Mouse (Mus musculus) right cerebral cortex, postnatal 36 days (tissue): ENCODE results near the gene Snx30.
A peak's percentile ranks its signal among the peaks of the same experiment; 100 is the strongest.

ENCODE experiments used
- DNase-seq, 2 experiments: peaks; one replicate each; pipeline ENCODE4 v3.0.0; 2022; ENCODE audit warnings: low spot score in 2 of 2, mixed read lengths in 1 of 2

Snx30 gene

DNA sequence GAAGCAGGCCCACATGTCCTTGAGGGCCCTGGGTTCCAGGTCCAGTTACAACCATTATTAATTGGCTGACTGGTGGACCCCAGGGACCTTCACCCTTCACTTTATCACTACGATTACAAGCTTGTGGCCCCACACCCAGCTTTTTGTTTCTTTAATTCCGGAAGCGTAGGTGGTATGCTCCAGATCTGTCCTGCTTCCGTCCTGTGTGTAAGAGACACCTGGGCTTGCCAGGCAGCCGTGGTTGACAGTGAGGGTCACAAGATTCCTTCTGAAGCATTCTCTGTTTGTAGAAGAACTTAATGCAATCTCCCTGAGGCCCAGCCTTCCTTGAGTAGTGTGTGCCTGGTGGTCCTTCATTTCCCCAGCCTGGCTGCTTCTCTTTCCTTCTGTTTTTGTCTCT is 19.2 kb downstream of the Snx30 start:
- DNase-seq, result no peak

DNA sequence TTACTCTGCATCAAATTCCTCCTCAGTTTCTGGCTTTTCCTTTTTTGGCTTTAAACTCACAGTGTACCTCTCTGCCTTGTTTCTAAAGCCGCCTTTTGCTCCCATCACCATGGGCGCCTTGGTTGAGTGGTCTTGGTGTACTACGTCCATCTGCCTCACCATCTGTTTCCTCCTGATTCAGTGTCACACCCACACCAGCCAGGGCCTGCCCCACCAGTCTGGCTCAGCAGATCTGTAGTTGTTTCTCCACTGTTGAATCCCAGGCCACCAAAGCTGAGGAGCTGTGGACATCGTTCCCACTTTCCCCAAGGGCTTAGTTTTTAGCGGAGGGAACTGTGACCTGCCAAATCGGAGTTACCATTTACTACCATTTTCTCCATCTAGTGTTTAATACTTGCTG is 20.0 kb downstream of the Snx30 start:
- DNase-seq, result peak in 1 of 2 experiments; percentile 39

DNA sequence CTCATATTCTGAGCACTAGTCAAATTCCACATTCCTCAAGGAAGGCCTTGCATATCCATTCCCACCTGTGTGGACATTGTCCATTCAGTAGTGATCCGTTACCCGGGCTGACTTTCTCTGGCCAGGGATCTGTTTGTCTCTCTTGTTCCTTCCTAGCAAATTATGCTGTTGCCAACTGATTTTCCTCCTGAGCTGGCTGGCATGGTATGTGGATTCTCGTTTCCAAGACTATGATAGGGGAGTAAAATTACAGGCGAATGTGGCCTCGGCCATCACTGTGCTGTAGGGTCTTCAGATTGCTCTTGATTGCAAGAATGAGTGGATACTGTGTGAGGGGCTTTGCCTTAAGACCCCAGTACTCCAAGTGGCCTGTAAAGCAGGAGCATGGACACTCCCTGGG is 20.7 kb downstream of the Snx30 start:
- no peak for DNase-seq

DNA sequence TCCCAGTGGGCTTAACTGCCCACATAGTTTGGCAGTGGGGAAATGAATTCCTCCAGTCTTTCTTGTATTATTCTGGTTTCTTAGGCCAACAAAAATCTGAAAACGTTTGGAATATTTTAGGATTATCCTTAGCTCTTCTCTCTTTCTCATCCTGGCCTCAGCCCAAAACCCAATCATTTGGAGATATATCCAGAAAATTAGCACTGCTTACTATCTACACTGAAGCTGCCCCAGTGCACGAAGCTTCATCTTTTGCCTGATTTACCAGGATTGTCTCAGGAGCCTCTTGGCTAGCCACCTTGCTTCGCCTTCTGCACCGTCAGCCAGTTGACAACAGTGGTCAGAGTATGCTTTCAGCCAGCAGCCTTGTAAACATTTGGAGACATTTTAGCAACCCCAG is 23.4 kb downstream of the Snx30 start:
- DNase-seq, result no peak

DNA sequence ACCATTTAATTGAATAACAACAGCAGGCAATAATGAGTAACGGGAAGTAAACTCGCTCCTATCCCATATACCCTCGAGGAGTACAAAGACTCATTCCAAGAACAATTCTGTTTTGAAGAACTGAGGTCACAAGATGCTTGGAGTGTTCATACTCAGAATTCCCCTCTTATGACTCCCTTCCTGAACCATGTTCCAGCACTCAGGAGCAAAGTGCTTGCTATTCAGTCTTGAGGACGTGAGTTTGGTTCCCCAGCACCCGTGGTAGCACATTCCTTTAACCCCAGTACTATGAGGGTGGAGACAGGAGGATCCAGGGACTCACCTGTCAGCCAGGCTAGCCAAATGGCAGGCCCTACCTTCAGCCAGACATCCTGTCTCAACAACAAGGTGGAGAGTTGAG is 25.4 kb downstream of the Snx30 start:
- DNase-seq, result no peak

DNA sequence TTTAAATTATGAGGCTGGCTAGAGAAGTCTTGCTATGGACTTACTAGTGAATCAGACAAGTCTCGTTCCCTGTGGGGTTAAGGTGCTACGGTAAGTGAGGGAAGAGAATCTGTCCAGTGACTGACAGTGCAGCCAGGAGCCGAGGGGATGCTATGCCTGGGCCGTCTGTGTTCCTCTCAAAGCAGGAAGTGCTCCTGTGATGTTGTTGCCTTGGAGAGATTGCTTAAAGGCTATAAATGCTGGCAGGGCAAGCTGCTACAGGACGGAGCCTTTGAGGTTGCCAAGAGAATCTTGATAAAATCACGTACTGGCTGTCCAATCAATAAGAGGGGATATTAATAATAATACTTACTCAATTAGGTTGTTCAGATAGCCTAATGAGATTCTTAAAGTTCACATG is 27.2 kb downstream of the Snx30 start:
- DNase-seq, result no peak

DNA sequence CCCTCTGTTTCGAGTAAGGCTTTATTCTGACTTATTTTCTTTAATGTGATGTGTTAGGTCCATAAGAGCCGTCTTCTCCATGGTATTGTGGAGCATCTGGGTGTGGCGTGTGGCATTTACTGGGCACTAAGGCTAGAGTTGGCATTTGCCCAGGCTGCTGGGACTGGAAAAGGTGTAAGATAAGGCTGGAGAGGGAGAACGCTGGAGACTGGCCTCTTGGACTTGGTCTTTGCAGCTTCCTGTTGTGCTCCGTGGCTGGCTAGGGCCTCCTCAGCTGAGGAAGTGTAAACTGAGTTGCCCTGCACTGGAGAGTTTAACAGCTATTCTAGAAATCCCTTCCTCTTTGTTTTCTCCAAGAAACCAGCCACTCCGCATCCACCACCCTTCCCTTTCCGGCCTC is 32.0 kb downstream of the Snx30 start:
- DNase-seq, result no peak

DNA sequence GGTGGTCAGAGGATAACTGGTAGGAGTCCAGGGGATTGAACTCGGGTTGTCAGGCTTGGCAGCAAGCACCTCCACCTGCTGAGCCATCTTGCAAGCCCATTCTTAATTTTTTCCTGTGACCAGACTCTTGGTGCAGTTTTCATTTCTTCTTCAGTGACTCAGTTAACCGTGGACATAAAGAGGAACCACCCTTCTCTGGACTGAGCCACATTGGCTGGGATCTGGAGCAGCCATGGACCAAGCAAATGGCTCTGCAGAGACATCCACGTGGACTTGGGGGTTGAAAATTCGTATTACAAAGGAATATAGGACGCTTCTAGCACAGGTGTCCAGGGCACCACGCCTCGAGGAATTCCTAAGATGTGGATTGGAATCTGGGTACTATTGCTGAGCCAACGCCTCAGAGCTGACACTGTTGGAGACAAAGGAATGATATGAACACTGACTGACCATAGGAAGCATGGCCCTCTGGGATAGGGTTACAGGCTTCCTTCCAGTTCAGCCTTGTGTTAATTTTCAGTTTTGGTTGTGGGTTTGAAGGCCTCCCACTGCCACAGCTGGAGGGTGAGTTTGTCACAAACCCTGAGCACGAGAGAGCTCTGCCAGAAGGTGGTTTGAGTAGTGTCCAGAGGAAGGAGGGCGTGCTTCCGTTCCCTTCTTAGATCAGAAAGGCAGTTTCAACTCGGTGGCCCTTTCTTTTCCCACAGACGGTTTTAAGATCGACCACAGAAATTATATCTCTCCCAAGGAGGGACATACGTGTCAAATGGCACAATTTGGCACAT is 39.0 kb downstream of the Snx30 start:
- no peak for DNase-seq

DNA sequence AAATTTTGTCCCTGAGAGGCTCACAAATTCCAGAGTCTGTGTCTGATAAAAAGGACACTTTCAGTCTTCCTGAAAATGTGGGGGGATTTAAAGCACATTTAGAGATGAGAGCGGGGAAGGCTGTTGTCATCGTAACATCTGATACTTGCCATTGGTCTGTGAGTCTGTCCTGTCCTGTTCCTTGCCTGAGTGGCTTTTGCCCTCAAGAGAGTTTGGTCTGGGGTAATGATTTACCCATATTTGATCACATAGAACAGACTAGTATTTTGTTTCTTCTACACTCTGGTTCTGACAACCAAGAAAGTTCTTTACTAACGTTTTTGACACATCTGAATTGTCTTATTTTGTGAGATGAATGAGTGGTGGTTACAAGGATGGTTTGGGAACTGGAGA is 39.6 kb downstream of the Snx30 start:
- no peak for DNase-seq

DNA sequence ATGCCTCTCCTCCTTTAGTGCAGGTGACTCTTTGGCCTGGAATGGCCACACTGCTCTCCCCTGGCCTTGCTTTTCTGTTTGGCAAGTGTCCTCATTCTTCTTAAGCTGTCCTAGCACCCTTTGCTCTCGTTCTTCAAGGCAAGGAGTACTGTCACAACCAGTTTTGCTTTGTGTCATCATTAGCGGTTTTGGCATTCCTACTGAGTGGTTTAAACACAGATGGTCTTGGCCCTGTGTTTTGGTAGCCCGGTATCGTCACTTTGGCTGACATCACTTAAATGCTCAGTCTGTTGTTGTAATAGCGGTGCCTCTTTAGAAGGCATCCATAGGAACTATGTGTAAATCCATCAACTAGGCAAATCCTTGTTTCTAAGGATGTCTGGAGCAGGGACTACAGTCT is 41.8 kb downstream of the Snx30 start:
- no peak for DNase-seq

DNA sequence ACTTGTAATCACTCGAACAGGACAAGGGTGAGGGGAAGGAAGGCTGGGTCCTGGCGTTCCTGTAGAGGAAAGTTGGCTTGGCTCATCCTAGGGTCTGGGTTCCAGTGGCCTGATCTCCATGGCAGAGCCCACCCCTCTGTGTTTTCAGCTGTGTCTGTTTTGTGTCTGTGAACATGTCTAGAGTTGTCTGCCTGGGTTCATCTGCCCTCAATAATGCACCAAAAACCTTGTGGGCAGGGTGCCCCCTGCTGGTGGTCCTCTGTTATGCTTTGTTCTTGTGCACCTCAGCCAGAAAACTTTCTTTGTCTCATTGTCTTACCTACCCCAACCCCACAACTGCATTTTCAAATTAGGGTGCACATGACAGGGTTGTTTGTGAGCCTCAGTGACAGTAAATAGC is 44.5 kb downstream of the Snx30 start:
- peak in 1 of 2 experiments; percentile 40 for DNase-seq

DNA sequence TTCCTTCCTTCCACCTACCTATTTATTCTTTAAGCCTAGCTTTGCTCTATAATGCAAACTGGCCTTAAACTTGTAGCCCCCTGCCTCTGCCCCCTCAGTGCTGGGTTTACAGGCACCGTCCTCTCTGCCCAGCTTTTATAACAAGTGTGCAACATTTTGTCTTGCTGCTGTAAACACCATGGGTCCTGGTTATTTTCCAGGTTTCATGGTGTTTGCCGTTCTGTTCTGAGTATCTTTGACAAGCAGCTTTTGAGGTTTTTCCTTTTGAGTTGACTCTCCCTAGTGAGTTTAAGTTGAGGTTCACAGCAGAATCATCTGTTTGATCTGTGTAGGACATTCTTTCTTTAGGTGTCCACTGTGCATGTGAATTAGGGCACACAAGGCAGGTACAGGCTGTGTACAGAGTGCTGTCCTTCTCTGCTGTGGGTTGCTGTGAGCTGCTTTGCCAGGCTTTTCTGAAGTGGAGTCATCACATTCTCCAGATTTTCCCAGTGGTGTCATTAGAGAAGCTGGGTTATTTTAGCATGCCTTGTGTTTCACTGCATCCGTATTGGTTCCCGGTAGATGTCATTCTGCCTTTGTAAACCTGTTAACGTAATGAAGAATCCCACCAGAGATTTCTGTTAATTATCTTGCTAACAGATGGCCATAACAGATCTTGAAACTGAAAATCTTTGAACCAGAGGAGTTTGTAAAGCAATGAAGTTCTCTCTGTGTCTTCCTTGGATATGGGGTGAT is 45.4 kb downstream of the Snx30 start:
- no peak for DNase-seq

DNA sequence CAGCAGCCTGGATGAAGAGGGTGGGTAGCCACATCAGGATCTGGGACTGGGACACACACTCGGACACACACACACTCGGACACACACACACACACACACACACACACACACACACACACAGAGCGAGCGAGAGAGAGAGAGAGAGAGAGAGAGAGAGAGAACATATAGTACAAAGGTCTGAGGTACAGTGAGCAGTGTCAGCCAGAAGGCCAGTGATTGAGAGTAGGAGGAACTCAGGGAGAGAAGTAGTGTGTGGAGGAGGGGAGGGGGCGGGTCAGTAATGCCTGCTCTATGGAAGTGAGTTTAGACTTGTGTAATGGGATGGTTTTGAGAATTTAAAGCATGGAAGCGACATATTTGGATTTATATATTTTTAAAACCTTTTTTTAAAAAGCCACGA is 47.5 kb downstream of the Snx30 start:
- no peak for DNase-seq

DNA sequence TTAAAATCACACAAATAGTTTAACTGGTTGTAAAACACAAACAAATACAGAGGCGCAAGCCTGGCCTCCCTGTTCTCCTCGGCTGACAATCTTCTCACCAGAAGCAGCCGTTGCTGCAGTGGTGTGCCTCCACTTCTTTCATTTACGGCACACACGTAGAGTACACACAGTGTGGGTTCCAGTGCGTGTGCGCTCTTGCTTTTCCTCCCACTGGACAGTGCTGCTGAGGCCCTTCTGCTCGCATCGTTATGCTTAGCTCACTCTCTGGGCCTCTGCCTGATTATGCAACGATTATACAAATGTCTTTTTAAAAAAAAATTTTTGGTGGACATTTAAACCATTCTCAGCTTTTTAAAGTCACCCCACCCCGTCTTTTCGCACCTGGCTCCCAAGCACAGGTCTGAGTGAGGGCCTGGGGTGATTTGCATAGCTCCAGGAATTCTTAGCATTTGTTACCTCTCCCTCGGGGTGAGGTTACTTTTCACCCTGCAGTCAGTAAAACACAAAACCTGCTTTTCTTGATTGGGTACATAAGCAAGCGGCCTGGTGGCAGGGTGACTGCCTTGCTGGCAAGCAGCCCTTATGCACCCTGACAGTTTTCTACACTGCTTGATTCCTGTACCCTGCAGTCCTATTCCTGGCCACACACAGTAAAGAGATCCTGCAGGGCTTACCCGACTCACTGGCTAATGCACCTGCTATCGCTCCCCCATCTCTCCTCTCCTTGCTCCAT is 54.2 kb downstream of the Snx30 start:
- DNase-seq, result no peak

DNA sequence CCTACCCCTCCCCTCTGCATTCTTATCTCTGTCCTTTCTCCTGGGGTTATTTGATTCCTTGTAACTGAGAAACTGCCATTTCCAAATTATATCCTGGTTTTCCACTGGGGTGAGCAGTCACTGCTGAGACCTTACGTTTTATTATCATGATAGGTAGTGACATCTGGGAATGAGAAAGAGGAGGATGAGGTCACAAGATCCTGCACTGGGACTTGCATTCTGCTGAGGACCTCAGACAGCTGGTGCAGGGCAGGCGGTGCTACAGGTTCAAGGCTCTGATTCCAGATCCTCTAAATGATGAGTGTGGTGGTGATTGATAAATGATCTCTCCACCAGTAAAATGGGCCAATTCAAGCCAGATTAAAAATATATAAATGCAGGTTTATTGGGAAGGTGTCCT is 54.8 kb downstream of the Snx30 start:
- DNase-seq, result no peak

DNA sequence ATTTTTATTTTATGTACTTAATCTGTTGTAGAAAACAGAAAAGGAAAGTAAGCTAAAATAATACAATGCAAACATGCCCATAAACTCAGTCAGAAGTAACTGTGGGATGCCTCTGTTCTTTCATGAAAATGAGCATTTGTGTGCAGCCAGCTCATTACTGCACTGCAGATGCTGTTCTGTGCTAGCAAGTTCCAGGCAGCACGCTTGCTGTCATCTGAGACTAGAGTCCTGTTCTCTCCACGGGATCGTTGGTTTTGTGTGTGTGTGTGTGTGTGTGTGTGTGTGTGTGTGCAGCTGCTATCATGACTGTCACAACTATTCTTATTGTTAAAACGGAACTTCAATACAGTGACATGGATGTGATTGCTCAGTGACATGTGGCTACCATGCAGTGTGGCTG is 56.2 kb downstream of the Snx30 start:
- no peak for DNase-seq

DNA sequence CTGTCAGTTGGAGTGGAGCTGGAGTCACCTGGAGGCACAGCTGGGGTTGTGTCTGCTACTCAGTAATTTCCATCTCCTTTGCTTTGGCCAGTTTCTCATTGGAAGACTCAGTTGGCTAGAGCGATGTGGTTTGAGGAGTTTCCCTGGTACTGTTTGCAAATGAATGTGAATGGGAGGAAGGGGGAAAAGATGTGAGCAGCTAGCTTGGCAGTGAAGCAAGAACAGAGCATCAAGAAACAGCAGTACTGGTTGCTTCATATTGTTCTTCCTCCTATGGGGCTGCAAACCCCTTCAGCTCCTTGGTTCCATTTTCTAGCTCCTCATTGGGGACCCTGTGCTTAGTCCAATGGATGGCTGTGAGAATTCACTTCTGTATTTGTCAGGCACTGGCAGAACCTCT is 56.7 kb downstream of the Snx30 start:
- no peak for DNase-seq

DNA sequence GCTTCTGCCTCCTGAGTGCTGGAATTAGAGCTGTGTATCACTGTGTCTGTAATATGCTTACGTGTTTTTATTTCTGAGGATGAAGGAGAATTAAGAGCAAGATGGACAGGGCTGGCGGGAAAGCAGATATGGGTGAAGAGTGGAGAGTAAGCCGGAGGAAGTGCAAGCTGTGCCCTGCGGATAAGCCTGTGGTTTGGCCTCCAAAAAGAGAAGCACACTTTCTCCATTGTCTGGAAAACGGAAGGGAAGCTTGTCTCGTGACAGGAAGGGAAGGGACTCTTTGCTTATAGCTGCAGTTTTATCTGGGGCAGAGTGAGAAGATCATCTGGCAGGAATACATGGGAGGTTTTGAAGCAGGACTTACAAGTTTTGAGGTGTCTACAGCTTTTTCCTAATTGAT is 58.2 kb downstream of the Snx30 start:
- DNase-seq, result no peak

DNA sequence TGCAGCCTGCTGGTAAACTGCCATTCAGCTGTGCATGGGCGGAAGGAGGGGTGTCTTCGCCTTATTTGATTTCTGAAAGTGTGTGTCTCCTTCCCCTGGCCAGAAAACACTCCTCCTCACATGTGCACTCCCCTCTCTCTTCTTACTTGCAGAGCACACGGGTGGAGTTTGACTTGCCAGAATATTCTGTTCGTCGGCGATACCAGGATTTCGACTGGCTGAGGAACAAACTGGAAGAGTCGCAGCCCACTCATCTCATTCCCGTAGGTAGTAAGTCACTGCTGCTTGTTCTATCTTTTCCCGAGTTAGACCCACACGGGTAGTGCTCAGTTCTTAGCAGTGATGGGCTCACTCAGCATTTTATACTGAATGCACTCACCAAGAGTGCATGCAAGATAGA is 62.4 kb downstream of the Snx30 start:
- DNase-seq, result peak; percentile 53 to 71

DNA sequence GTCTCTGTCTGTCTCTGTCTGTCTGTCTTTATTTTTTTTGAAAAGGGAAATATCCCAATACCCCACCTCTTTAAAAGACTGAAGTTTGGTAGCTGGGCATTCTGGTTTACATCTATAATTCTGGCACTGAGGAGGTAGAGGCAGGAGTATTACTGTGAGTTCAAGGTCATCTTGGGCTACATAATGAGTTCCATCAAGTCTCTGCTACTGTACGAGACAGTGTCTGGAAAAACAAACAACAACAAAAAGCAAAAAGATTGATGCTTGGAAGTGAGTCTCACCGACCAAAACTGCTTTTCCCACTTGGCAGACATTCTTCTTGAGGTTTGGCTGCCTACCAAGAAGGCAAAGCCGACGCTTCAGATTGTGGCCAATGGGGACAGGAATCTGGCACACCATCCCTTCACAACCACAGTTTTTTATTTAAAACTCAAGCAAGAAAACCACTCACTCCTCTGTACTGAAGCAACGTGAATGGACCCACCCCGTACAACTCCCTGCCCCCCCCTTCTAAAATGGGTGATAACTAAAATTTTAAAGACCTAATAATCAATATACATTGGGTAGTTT is 63.9 kb downstream of the Snx30 start:
- no peak for DNase-seq

DNA sequence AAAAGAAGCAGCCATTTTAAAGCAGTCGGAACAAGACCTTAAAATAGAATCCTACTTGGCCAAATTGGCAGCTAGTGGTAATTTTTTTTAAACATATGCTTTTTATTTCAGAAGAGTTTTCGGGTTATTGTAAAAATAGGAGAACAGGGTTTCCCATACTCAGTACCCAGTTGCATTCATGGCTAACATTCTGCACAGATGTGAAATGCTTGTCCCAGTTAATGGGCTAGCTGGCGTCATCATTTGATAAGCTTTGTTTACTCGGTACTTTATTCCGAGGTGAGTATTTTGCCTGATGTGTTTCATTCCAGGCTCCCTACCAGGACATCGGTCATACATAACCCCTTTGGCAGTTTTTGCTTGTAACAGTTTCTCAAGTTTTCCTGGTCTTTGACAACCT is 64.8 kb downstream of the Snx30 start:
- no peak for DNase-seq

DNA sequence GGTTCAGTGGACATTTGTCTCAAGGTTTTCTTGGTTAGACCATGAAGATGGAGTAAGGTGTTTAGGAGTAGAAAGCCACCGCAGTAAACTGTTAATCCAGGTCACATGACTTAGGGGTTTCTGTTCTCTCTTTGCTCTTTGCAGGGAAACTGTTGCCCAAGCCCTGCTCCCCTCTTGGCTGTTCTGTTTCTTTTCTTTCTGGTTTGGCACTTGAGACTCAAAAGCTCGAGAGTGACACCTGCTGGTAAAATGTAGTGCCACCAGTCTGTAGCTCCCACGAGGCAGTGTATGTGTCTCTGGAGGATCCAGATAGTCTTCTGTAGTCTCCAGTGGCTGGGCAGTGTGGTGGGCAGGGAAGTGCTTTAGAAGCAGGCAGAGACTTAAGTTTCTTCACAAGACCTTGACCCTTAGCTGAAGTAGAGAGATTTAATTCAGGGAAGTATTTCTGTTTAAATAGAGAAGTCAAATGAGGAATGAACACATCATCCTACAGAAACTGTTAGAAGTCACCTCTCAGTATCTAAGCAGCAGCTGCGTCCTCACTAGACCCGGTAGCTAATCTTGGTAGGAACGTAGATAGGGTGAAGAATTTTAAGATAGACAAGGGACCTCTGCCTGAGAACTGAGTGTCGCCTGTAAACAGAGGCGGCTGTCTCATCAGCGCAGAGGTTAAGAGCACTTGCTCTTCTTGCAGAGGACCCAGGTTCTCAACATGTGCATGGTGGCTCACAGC is 65.4 kb downstream of the Snx30 start:
- DNase-seq, result peak; percentile 76 to 77
